Mouse (Mus musculus): Measurements from ENCODE around the gene Fhit.

Gene Fhit

GRCm38 (mm10) chr14:9589121-9589520, 1572.7 kb downstream of the Fhit start:
- no peak for DNase-seq (ENCODE audit: low spot score)

GRCm38 (mm10) chr14:9587900-9588299, 1573.9 kb downstream of the Fhit start:
- DNase-seq (ENCODE audit: low spot score): no peak

- DNase-seq (ENCODE audit: low spot score): no peak
Measured at GRCm38 (mm10) chr14:9583227-9584155, 1578.3 kb downstream of the Fhit start.

- no peak for DNase-seq (ENCODE audit: low spot score)
Measured at GRCm38 (mm10) chr14:9556333-9556732, 1605.5 kb downstream of the Fhit start.

GRCm38 (mm10) chr14:9555807-9556206, 1606.0 kb downstream of the Fhit start:
- no peak for DNase-seq (ENCODE audit: low spot score)

- no peak for DNase-seq (ENCODE audit: low spot score)
Measured at GRCm38 (mm10) chr14:9552149-9552548, 1609.7 kb downstream of the Fhit start.

- no peak for DNase-seq (ENCODE audit: low spot score)
Measured at GRCm38 (mm10) chr14:9547952-9548351, 1613.9 kb downstream of the Fhit start.

GRCm38 (mm10) chr14:9544364-9544763, 1617.5 kb downstream of the Fhit start:
- no peak for DNase-seq (ENCODE audit: low spot score)

- no peak for DNase-seq (ENCODE audit: low spot score)
Measured at GRCm38 (mm10) chr14:9535491-9535890, 1626.3 kb downstream of the Fhit start.

- DNase-seq (ENCODE audit: low spot score): no peak
Measured at GRCm38 (mm10) chr14:9529247-9529646, 1632.6 kb downstream of the Fhit start.

- DNase-seq (ENCODE audit: low spot score): no peak
Measured at GRCm38 (mm10) chr14:9526136-9526535, 1635.7 kb downstream of the Fhit start.

- no peak for DNase-seq (ENCODE audit: low spot score)
Measured at GRCm38 (mm10) chr14:9517651-9518050, 1644.2 kb downstream of the Fhit start.

GRCm38 (mm10) chr14:9509678-9510077, 1652.2 kb downstream of the Fhit start:
- DNase-seq (ENCODE audit: low spot score): no peak

All from adipocyte (in vitro differentiated cells).